Mouse (Mus musculus) cerebellum, adult 11 months (tissue): ENCODE data around the gene Smad5.

Source experiments
- DNase-seq: peaks from one replicate; pipeline ENCODE4 v3.0.0; 2022

Smad5 gene

DNA sequence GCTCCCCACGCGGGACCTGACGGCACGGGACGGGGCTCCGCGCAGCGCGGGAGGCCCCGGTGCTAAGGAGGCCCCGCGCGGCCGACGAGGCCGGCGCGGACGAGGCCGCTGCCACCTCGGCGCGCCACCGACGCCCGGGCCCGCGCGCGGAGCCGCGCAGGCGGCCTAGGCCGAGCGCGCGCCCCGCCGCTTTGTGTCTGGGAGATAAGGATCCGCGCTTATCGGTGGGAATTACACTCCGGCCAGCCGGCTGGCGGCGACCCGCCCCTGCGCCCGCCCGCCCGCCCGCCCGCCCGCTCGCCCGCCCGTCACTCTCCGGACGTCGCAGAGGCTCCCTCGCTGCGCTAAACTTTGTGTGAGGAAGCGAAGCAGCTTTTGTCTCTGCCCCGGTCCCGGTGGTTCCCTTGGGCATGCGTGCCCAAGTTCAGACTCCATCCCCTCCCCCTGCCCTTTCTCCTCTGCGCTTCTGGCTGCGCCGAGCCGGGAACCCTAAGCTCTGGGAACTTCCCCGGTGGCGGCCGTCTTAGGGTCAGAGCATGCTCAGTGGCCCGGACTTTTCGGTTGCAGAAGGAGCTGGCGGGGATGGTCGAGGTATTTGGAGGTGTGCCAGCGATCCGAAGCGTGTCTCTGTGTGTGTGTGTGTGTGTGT lies 536 bp downstream of the Smad5 start:
- DNase-seq, result peak; percentile 64

DNA sequence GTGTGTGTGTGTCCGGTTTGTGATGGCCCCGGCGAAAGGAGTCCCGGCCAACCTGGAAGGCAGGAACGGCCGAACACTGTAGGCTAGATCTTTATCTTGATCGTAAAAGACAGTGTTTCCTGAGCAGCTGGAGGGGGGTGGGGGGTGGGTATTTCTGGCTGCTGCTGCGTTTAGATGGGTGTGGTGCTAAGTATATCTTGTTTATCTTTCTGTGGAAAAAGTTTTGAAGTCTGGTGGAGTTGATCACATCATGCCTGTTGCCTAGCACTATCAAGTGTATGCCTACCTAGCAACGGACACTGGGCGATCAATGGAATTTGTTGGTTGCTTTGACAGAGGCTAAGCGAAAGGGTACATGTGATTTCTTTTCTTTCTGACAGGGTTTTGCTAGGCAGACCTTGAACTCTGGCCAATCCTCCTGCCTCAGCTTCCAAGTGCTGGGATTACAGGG lies 1.1 kb downstream of the Smad5 start:
- no peak for DNase-seq

DNA sequence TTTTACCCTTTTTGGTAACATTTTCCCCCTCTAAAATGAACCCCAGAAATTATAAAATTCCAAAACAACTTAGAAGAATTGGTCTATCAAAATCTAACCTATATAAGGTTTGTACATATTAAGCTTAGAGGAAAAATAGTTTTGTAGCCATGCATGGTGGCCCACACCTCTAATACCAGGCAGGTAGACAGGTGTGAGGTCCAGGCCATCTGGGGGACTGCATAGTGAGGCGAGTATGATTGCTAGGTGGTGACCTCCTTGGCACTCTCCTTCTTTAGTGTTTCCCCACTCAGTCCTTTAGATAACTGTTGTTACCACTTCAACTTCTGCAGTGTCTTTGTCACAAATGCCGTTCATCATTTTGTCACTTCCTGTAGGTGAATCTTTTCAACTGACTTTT lies 1.8 kb downstream of the Smad5 start:
- no peak for DNase-seq

DNA sequence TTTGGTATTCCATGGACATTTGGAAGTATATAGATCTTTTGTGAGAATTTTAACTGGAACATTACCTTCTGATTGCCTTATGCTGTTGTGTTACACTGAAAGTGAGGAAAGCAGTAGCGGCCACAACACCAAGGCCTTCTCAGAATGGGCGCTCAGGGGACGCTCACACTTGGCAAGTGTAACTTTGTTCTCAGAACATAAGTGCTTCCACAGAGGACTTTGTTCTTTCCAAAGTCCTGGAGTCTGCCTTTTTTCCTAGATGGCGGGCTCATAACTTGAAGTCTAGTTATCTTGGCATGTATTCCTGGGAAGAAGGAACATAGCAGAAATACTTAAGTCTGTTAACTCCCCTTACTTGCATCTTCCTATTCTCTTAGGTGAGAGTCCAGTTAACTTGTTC lies 4.3 kb downstream of the Smad5 start:
- no peak for DNase-seq

DNA sequence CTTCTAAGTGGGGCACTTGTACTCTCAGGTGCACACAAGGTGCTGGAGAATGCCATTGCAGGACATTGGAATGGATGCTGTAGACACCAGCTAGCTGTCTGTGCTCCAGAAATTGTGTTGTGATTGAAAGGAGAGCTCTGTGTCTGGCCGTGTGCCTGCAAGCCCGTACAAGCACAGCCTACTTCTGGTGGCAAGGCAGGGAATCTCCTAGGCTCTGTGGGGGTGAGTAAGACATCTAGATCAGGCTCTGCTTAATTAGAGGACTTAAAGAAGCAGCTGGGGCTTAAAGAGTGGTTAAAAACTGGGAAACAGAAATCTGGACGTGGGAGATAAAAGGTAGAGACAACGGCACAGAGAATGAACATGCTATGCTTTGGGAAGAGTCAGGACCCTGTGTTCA lies 4.8 kb downstream of the Smad5 start:
- no peak for DNase-seq

DNA sequence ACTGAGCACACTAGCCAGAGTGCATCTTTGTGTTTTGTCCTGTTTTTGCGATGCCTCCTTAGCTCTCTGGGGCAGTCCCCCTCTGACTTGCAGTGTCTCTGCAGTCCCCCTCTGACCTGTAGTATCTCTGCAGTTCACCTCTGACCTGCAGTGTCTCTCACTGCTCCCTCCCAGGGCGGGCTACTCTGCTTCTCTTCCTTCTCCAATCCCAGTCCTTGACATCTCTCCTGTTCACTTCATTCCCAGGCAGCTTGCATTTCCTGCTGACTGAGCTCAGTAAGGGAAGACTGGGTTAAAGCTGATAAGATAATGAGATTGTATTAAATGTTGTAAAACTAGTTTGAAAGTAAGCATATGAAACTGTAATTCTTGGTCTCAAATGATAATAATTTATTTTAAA lies 7.8 kb downstream of the Smad5 start:
- no peak for DNase-seq

DNA sequence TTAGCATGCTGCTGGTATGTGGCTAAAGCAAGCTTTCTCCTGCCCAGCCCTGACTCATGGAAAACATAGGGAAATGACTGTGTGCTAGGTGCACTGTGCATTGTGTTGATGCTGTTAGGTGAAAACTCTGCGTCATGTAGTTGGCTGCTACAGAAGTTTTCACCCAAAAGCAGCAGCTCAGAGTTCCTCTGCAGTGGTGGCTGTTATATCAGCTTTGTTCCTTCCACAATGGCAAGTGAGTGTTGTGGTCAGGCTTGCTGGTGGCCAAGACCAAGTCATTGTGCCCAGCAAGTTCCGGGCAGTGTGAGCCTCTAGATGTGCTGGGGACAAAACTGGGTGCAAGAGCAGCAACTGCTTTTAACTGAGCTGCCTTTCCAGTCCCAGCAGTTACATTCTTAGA lies 9.4 kb downstream of the Smad5 start:
- no peak for DNase-seq

DNA sequence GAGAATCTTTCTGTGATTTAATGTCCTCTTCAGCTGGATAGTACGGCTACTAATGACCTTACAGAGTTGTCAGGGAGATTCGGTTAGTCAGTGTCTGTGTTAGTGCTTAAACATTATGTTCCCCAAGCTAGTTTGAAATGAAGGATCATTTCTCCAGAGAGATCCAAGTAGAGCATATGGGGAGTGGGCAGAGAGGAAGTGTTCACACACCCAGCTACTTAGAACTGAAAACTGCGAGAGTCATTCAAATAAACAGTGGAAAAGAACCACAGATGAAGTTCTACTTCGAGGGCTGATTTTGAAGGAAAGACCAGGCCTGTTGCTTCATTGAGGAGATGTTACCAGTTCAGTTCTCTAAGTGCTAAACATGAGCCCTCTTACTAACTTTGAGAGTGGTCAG lies 23.7 kb downstream of the Smad5 start:
- DNase-seq, result no peak

DNA sequence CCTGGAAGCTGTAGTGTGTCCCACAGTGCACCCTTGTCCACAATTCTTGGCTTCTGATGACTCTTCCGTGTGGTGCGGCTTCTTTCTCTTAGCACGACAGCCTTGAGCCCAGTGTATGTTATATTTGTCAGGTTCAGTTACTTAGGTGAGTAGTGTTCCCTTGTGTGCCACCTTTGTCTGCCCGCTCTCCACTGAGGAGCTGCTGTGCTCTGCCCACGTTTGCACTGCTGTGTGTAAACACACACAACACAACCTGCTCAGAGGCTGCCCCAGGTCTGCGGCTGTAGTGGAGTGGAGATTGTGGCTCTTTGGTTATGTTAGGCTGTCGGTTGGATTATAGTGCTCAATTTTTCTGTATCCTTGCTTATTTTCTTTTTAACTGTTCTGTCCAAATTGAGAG lies 26.2 kb downstream of the Smad5 start:
- no peak for DNase-seq

DNA sequence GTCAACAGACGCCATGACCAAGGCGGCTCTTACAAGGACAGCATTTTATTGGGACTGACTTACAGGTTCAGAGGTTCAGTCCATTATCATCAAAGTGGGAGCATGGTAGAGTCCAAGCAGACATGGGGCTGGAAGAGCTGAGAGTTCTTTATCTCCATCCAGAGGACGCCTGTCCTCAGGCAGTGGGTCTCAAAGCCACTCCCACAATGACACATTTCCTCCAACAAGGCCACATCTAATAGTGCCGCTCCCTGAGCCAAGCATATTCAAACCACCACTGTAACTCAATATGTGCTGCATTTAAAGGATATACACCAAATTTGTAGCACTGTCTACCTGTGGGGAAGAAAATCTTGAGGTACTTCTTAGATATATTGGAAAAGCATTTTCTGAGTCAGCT lies 31.8 kb downstream of the Smad5 start:
- no peak for DNase-seq

DNA sequence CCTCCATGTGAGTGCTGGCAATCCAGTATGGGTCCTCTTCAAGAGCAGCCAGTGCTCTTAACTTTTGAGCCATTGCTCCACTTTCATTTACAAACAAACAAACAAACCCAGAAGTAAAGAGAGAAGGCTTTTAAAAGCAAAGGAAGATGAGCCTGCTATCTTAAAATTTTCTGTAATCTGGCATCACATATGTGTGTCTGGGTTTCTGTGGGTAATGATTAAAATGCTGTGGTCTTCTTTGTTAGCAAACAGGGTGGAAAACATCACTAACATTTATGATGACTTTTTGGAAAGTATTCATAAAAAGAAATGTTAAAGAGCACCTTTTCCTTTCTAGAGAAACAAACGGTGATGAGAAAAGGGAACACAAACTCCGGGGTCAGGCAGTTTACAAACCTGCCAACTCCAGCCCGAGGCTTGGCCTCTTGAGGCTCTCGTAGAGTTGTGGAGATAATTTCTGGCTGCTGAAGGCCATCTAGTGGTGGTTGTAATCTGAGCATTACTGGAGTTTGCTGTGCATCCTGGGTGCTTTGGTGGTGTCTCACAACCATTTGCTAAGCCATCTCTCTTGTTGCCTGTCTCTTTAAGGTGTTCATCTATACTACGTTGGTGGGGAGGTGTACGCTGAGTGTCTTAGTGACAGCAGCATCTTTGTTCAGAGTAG lies 32.5 kb downstream of the Smad5 start:
- DNase-seq, result no peak

DNA sequence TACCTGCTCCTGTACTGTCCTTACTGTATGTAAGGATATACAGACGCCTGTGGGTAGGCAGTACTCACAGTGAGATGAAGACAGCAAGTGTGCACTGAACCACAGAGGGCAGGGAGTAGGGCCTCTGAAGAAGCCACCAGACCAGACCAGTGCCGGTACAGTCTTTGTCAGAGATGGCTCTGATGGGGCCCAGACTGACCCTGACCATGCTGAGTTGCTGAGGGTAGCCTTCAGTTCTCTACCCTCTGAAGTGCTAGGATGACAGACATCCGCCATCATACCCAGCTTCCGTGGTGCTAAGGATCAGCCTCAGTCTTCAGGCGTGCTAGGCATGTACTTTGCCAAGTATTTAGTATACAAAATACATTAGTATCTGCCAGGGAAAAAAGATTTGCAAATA lies 36.7 kb downstream of the Smad5 start:
- no peak for DNase-seq

DNA sequence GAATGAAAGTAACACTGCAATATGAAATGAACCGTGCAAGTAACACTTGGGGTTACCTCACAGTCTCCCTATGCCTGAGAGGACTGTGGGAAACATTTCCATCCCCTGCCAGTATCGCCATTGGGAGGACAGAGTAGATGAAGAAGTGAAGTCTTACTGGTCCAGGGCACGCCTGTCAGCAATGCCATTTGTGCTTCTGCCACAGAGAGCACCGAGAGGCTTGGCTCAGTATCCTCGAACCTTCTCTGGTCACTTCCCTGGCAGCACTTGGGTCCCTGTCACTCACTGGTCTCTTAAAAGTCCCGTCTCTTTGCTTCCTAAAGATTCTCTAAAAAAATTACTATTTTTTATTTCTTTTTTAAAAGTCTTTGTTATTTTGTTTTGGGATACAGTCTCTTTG lies 37.7 kb downstream of the Smad5 start:
- no peak for DNase-seq

DNA sequence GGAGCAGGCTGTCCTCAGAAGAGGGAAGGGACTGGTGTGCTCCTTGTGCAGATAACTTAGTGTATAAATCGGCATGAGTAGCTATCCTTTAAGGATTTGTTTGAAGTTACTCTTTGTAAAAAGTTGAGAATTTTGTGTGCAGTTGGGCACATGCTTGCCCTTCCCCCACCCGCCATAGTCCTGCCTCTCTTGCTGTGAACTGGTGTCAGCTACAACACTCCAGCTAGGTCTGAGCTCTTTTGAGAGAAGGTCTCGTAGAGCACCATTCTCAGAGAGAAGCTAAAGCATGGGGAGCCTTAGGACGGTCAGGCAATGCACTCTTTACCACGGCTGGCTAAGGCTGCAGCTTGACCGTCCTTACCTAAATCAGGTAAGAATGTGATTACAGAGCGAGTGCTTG lies 38.9 kb downstream of the Smad5 start:
- DNase-seq, result no peak

DNA sequence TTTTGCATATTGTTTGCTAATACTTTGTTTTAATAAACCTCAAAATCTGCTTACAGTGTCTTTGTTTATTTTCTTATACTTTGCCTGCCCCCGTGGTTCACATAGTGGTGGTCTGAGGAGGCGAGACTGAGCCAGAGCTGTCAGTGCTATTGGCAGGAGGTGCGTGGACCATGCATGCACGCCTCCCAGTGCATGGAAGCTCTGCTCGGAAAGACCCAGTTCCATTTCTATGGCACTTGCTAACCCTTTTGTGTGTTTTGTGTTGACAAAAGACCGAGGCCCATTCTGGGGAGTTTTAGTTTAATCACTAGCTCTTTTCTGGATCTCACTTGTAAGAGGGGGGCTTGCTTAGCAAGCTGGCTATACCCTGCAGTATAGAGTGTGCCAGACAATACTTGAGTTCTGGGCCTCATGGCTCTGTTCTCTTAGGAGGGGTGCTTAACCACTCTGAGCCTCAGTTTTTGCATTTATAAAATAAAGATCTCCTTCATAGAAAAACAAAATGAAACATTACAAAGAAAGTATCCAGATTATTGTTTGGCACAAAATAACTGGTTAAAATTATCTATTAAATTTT lies 39.6 kb downstream of the Smad5 start:
- DNase-seq, result no peak

DNA sequence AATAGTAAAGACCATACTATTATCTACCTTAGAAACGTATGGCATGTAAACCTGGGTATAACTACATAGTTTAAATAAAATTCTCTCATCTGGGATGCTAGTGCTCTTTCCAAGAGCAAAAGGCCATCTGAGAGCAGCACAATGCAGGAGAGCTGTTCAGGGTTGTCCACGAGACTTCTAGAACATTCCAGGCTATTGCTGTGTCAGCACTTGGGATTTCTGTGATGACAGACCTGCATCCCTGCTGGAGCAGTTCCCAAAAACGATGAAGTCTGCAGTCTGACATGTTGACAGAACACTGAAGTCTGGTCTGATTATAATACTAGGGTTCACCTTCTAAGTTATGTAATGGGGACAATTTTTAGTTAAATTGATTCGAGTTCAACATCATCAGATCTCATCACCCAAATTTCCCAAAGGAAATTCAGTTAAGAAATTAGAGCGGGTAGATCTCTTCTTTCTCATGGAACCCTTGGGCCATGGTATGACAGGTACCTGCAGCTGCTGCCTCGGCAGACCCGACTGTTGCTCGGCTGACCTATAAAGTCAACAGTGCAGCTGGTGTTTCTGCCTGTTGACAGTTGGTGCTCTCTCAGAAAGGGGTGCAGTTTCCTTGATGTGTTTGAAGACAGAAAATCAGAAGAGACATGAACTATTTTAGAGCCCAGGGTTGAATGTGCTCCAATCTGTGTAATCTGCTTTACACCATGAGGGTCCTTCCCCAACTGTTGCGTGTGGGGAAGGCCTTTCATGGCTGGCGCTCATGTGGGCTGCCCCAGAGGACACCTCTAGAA lies 44.1 kb downstream of the Smad5 start:
- no peak for DNase-seq

DNA sequence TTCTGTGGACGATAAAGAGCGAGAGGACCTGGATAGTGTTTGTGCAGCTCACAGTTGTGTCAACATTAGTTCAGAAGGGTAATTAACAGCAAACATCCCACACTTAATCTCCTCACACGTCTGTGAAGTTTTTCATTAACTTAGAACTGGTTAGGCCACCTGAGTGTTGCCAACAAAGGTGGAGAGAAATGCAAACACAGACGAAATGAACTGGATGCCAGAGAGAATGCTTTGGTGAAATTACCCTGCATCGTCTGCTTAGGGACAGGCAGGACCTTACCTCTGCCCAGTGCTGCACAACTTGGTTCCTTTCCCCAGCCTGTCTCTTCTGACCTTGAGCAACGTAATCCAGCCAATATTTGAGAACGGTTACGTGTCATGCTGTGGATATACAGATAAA lies 44.7 kb downstream of the Smad5 start:
- no peak for DNase-seq

DNA sequence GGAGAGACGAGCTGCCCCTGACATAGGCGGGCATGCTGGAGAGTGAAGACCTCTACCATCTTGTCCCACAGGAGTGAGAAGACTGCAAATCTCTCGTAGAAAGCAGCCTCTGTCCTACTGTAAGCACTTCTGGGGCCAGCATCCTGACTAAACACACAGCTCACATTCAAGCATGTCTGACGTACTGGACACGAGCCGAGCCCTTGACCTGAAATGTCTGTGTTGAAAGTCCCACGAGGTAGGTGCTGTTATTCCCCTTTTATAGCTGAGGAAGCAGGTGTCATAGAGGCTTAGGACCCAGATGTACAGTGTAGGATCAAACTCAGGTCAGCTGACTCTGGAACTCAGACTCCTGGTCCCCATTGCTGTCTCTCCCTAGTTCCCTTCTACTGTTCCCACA lies 46.6 kb downstream of the Smad5 start:
- no peak for DNase-seq

DNA sequence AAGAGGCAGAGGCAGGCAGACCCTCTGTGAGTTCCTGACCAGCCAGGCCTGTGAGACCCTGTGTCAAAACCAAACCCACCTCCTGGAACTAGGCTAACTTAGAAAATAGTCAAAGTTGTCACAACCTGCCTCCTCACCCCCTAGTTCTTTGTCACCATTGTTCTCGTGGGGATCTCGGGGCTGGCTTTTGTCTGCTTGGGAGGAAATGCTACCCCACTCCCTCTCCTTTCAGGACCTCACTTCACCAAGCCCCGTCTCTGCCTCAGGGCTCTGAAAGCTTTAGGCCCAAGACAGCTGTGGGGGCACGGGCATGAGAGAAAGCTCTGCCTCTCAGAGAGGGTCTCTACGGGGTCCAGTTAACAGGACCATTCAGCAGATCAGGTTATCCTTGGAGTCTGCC lies 49.0 kb downstream of the Smad5 start:
- no peak for DNase-seq

DNA sequence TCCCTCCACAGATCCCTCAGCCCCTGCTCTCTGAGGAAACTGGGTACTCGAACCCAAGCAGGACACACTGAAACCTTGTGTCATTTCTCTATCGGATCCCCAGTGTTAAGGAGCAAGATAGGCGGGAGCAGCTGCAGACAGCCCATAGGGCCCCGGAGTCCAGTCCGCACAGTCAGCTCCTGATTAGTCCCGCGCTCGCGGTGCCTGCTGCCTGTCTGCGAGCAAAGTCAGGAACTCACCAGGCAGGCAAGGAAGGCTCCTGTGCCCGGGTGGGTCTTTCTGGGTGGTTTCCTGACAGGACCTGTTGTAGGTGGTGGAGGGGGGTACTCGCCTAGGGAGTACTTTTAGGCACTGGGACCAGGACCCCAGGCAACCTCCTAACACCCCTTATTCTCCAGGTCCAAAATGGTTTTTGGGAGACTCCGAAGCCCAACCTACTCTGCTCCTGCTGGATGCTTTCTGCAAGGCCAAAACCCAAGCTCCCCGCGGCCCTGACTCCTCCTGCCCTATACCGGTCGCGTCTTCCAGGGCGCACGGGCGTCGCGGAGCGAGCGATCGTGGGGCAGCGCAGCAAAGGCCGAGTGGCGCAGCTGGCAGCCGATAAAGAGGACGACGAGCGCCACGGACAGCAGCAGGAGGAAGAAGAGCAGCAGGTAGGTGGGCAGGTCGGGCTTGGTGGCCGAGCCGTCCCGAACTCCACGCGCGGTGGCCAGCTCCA lies 49.8 kb downstream of the Smad5 start:
- DNase-seq, result no peak

DNA sequence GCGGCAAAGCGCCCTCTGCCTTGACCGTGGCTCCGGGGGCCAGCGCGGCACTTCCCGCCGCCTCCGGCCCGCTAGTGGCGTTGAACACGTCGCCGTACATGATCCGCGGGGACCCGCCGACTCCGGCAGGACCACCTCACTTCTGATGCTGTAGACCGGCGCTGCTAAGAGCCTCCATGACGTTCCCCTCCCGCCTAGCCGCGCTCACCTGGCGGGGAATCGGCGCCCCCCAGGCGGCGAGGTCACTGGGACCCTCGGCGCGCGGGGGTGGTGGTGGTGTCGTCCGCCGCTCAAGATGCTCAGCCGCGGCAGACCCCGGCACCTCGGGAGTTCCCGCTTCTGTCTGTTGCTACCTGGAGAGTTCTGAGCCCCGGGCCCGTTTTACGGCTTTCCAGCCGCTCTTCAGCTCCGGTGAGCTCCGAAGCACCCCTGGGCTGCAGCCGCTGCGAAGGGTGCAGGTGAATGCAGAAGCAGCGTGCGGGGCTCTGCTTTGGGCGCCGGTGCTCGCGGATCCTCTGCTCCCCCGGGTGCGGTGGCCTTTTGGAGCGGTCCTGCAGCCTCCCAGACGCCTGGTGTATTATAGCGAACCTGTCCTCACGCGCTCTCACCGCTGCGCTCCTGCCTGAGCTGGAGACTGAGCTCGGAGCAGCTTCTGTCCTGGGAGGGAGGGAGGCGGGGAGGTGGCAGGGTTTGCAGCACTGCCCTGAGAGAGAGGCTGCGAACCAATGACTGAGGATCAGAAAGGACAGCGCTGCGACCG lies 50.6 kb downstream of the Smad5 start, which contains the start of gene Gm45623:
Gm45623 (minus strand) TSS at position 636 of the 760 bp plus-strand sequence.
- no peak for DNase-seq

DNA sequence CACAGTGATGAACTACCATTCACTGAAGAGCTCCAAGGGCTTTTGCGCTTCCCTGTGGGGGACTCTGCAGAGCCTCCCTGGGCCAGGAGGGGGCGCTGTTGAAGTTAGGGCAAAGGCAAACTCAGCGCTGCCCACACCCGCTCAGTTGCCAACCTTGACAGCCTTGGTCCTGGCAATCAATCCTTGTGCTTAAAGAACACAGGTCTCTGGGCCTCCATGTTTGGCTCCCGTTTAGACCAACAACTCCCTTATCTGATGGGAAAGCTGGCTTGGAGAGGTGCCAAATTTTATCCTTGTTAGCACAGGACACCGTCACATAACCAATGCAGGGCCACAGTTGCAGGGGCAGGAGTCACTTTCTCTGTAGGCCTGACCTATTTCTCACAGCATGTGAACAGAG lies 53.1 kb downstream of the Smad5 start:
- DNase-seq, result no peak
